Mouse (Mus musculus) gastrocnemius, adult 8-10 months (tissue): ENCODE data around the gene Tie1. TPM values are rescaled to one million over a fixed set of nuclear protein-coding genes. Genes with fewer than 3 reads are reported as not detected.
"Not testable (repeated sequence)": the region's sequence is repeated elsewhere in the genome, so short reads cannot be mapped to it uniquely, and the experiment has no call there.

ENCODE experiments used
- DNase-seq, 2 experiments: peaks; one replicate each; pipeline ENCODE4 v3.0.0; 2022; ENCODE audit warnings: low spot score in 2 of 2
- total RNA-seq, 4 experiments: library from RNA; stranded (reverse); gene quantifications; 2 replicates each; pipeline ENCODE4 v1.2.4; 2022

Gene Tie1
- 10 to 100 TPM in 2 of 4 experiments, 1 to 10 TPM in 2; 9.0 to 13.3 (median 10.2) TPM for total RNA-seq

GRCm38 (mm10) chr4:118489717-118490132 lies at the start of gene Tie1:
Tie1 (minus strand) TSS chr4:118490061.
- DNase-seq, result peak in 1 of 2 experiments; percentile 9

GRCm38 (mm10) chr4:118537801-118538200 lies 47.9 kb upstream of the Tie1 start:
- no peak for DNase-seq

- DNase-seq, result no peak
Observed at GRCm38 (mm10) chr4:118535610-118536009, 45.7 kb upstream of the Tie1 start.

GRCm38 (mm10) chr4:118533605-118534004 lies 43.7 kb upstream of the Tie1 start:
- no peak for DNase-seq

GRCm38 (mm10) chr4:118533156-118533555 lies 43.3 kb upstream of the Tie1 start:
- no peak for DNase-seq

GRCm38 (mm10) chr4:118532663-118533062 lies 42.8 kb upstream of the Tie1 start:
- no peak for DNase-seq

- DNase-seq, result no peak
Observed at GRCm38 (mm10) chr4:118527720-118528119, 37.9 kb upstream of the Tie1 start.

GRCm38 (mm10) chr4:118527335-118527681 lies 37.4 kb upstream of the Tie1 start:
- no peak for DNase-seq

- no peak for DNase-seq
Observed at GRCm38 (mm10) chr4:118526408-118527334, 36.8 kb upstream of the Tie1 start, which contains the start of gene 2610528J11Rik. 2610528J11Rik (plus strand) TSS chr4:118526999.

GRCm38 (mm10) chr4:118525779-118526178 lies 35.9 kb upstream of the Tie1 start:
- DNase-seq, result no peak

GRCm38 (mm10) chr4:118523976-118524375 lies 34.1 kb upstream of the Tie1 start:
- DNase-seq, result no peak

GRCm38 (mm10) chr4:118522248-118522647 lies 32.4 kb upstream of the Tie1 start:
- DNase-seq, result no peak

GRCm38 (mm10) chr4:118518208-118518607 lies 28.3 kb upstream of the Tie1 start:
- no peak for DNase-seq

- DNase-seq, result no peak
Observed at GRCm38 (mm10) chr4:118517497-118518146, 27.8 kb upstream of the Tie1 start.

GRCm38 (mm10) chr4:118516699-118517496 lies 27.0 kb upstream of the Tie1 start:
- no peak for DNase-seq

- no peak for DNase-seq
Observed at GRCm38 (mm10) chr4:118509050-118509449, 19.2 kb upstream of the Tie1 start.

- not testable (repeated sequence) for DNase-seq
Observed at GRCm38 (mm10) chr4:118507171-118507570, 17.3 kb upstream of the Tie1 start.

- no peak for DNase-seq
Observed at GRCm38 (mm10) chr4:118505551-118505950, 15.7 kb upstream of the Tie1 start.

- no peak for DNase-seq
Observed at GRCm38 (mm10) chr4:118500792-118501191, 10.9 kb upstream of the Tie1 start.

GRCm38 (mm10) chr4:118500171-118500724 lies 10.4 kb upstream of the Tie1 start:
- no peak for DNase-seq

GRCm38 (mm10) chr4:118490461-118490860 lies 600 bp upstream of the Tie1 start:
- DNase-seq, result no peak
